Mouse (Mus musculus): ENCODE measurements around the gene Mrps34.
A peak's percentile ranks its signal among the peaks of the same experiment; 100 is the strongest.

Mrps34 gene

GRCm38 (mm10) chr17:24894995-24895547 is at the start of gene Mrps34, which contains the start of gene Eme2:
Mrps34 (plus strand) TSS chr17:24895116.
Eme2 (minus strand) TSS chr17:24895087.
- peak; percentile 81 for DNase-seq

GRCm38 (mm10) chr17:24847386-24847785 is 47.5 kb upstream of the Mrps34 start:
- DNase-seq, result no peak

- no peak for DNase-seq
These were observed 46.3 kb upstream of the Mrps34 start for GRCm38 (mm10) chr17:24848600-24849031.

GRCm38 (mm10) chr17:24849733-24850064 is 45.2 kb upstream of the Mrps34 start:
- DNase-seq, result no peak

GRCm38 (mm10) chr17:24850065-24850772 is 44.7 kb upstream of the Mrps34 start, which contains the start of gene Fahd1:
Fahd1 (minus strand) TSS chr17:24850364.
- peak; percentile 99 for DNase-seq

GRCm38 (mm10) chr17:24850773-24851127 is 44.2 kb upstream of the Mrps34 start:
- DNase-seq, result no peak

- DNase-seq, result no peak
These were observed 43.4 kb upstream of the Mrps34 start for GRCm38 (mm10) chr17:24851381-24852125.

- no peak for DNase-seq
These were observed 39.0 kb upstream of the Mrps34 start for GRCm38 (mm10) chr17:24855838-24856464.

GRCm38 (mm10) chr17:24856589-24856988 is 38.3 kb upstream of the Mrps34 start:
- no peak for DNase-seq

- no peak for DNase-seq
These were observed 37.0 kb upstream of the Mrps34 start for GRCm38 (mm10) chr17:24857831-24858470.

GRCm38 (mm10) chr17:24858967-24859366 is 35.9 kb upstream of the Mrps34 start:
- DNase-seq, result peak; percentile 52

- no peak for DNase-seq
These were observed 34.8 kb upstream of the Mrps34 start for GRCm38 (mm10) chr17:24860076-24860475.

- DNase-seq, result no peak
These were observed 33.1 kb upstream of the Mrps34 start for GRCm38 (mm10) chr17:24861785-24862184.

- no peak for DNase-seq
These were observed 29.1 kb upstream of the Mrps34 start, which contains the start of gene Igfals for GRCm38 (mm10) chr17:24865776-24866175. Igfals (plus strand) TSS chr17:24865997.

GRCm38 (mm10) chr17:24867914-24868313 is 27.0 kb upstream of the Mrps34 start:
- DNase-seq, result peak; percentile 61

GRCm38 (mm10) chr17:24873695-24874404 is 21.1 kb upstream of the Mrps34 start:
- no peak for DNase-seq

GRCm38 (mm10) chr17:24874405-24874745 is 20.5 kb upstream of the Mrps34 start:
- DNase-seq, result no peak

GRCm38 (mm10) chr17:24874989-24875388 is 19.9 kb upstream of the Mrps34 start:
- no peak for DNase-seq

- no peak for DNase-seq
These were observed 17.4 kb upstream of the Mrps34 start for GRCm38 (mm10) chr17:24877336-24878116.

GRCm38 (mm10) chr17:24878117-24878397 is 16.9 kb upstream of the Mrps34 start:
- no peak for DNase-seq

GRCm38 (mm10) chr17:24878531-24878930 is 16.4 kb upstream of the Mrps34 start:
- no peak for DNase-seq

All from layer of hippocampus, adult 9-11 months (tissue).